Mouse (Mus musculus): Measurements from ENCODE around the gene Pik3r3. TPM values are rescaled to one million over a fixed set of nuclear protein-coding genes. Genes with fewer than 3 reads are reported as not detected.

Pik3r3 gene
- total RNA-seq (2021), result 10 to 100 TPM in 1 of 2 experiments, 1 to 10 TPM in 1; 9.7 to 17.1 TPM
- long read RNA-seq, experiment 1, full-length matches to known transcripts, result 6 of 11 reads
- long read RNA-seq, experiment 1, partial matches to known transcripts, result 0 of 11 reads
- long read RNA-seq, experiment 1, other reads (novel, unspliced or antisense), result 5 of 11 reads
- long read RNA-seq, experiment 2, full-length matches to known transcripts, result 2 of 7 reads
- long read RNA-seq, experiment 2, partial matches to known transcripts, result 2 of 7 reads
- long read RNA-seq, experiment 2, other reads (novel, unspliced or antisense), result 3 of 7 reads

DNA sequence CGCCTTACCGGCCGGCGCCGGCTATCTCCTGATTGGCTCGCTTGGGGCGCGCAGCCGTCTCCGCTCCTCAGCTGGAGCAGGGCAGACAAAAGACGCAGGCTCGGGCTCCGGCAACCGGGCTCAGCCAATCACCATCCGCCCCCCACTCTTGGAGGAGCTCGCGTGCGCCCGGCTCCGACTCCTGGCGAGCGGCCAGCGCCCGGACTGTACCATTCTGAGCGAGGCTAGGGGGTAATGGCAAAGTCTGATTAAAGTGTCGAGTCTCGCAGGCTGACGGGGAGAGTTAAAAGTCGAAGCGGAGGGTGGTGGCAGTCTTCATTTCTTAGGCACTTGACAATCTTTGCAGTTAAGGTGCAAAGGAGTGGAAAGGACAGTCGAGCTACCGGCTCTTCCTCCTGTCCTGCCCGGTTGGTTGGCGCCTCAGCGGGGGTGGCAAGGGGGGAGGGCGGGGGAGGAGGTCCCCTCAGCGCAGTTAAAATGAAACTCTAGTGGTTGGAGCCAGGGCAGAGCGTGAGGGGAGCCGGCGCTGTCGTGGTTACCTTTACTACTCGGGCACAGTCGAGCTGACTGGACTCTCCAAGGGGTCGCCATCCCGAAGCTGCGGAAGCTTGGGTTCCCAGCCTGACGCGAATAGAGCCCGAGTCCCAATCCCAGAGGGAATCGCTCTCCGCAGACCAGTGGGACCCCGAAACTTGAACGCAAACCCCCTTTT is at the start of gene Pik3r3:
Gene Pik3r3, plus strand, starts transcription at position 479 of the 712 bp plus-strand sequence.
- DNase-seq (ENCODE audit: low spot score in 2 of 2), result peak; percentile 98 to 99

DNA sequence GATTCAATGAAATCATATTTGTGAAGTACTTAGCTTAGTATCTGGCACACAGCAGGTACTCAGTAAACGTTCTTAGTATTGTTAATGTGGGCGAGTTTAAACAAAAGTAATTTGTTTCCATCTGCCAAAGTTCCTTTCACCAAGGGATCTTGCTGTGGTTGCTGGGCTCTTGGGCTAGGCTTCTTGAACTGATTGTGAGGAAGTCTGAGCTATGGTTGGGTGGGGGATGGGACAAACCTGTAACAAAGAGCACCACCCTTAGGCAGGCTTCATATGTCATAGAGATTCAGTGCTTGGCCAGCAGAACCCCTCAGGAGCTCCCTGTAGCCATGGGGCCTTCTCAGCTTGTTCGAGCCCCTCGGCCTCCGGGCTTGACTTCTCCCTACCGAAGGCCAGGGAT is 48.3 kb upstream of the Pik3r3 start, which contains the start of the genes 1700042G07Rik and Gm49337:
Gene 1700042G07Rik, plus strand, starts transcription at position 301 of the 400 bp plus-strand sequence.
Gene Gm49337, plus strand, starts transcription at position 313 of the 400 bp plus-strand sequence.
- DNase-seq (ENCODE audit: low spot score in 2 of 2), result no peak

DNA sequence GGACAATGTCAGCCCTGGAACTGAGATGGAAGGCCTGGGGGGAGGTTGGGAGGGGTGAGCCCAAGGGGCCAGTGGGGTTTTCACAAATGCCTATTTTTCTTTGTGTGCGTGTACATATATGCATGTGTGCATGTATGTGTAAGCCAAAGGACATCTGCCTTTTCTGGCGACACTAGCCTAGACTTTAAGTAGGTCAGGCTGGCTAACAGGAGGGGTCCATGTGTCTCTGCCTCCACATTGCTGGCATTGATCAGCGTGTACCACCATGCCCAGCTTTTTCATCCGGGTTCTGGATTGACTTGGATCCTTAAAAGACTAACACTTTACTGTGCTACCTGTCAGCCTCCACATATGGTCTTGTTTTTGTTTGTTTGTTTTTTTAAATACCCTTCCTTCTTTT is 47.7 kb upstream of the Pik3r3 start:
- DNase-seq (ENCODE audit: low spot score in 2 of 2), result no peak

DNA sequence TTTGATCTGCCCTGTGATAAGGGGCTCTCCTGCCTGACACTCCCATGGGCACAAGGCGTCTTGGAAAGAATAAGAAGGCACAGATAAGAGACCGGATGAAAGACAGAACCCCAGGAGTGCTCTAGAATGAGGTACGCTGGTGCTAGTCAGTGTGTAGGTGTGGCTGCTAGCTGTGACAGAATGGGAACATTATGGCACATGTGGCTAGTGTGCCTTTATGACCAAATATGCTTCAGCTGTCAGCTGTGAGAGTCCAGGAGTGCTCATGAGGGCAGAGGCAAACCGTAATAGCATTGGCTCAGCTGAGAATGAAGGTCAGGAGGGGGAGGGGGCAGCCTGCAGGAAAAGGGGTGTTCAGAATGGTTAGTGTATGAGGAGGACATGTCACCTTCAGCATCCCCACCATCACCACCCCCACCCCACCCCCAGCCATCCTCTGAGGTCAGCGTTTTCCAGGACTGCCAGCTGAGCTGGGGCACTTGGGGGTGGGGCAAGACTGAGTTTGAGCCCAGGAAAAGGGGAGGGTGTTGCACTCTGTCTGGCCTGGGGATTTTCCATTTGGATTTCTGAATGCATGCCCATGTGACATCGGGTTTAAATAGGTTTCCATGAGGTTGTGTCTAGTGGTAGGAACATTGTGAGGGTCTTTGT is 46.8 kb upstream of the Pik3r3 start:
- DNase-seq (ENCODE audit: low spot score in 2 of 2), result no peak

DNA sequence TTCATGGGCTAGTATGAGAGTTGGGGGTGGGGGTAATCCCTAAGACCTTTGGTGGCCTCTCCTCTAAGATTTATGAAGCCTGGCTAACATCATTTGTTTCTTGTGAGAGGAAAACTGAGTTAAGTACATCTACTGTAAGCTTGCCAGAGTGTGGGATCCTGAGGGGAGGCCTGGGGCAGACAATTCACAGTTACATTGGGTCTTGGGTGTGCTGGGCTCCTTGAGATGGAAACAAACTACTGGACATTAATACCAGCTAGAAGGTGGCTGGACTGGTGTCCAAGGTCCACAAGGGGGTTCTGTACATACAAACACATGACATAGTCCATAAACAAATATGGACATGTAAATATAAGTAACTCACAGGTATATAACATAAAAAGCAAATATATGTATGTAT is 46.3 kb upstream of the Pik3r3 start:
- DNase-seq (ENCODE audit: low spot score in 2 of 2), result no peak

DNA sequence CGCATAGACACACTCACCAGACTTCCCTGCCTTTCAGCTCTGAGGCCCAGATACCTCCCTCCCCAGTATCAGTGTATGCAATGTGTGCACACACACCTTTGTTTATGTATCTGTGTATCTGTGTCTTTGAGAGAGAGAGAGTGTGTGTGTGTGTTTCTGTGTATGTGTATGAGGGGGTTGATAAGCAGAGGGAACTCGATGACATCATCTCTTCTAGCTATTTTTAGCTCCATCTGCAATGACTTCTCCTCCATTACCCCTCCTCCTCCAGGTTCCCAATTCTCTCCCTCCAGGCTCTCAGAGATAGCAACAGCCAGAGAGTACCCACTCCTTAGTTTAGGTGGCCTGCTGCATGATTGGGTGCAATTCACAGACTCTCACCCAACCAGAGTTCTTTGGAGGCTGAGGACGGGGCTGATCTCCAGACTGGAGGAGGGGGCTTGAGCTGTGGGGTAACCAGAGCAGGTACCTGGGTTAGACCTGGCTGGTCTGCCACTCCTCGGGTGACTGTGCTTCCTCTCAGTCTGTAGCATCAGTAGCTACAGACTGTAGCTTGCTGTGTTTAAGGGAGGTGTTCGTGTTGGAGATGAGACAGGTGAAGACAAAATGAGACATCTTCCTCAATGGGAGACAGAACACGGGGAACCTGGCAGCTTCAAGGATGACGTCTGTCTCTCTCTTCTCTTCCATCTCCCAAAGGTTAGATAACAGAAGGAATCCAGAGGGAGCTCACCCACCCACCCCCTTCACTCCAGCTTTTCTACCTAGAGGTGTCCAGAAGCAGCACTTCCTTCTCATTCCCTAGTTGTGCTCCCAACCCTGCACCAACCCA is 45.5 kb upstream of the Pik3r3 start:
- DNase-seq (ENCODE audit: low spot score in 2 of 2), result no peak

DNA sequence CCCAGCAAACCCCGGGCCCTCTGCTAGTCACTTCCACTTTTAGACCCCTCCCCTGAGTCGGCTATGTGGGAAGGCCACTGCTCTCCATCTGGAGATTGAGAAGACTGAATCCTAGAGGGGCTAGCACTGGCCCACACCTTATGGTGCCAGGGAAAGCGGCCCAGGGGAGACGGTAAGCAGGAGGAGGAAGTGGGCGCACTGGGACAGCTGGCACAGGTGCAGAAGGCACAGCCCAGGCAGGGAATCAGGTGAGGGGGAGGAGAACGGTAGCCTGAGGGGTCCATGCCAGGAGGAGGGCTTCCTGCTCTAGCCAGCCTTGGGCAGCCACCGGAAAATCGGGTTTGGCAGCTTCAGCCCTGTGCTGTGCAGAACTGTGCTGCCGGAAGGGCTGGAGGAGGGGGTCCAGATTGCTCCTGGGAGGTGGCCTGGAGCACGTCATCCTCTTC is 44.9 kb upstream of the Pik3r3 start:
- DNase-seq (ENCODE audit: low spot score in 2 of 2), result peak in 1 of 2 experiments; percentile 52

DNA sequence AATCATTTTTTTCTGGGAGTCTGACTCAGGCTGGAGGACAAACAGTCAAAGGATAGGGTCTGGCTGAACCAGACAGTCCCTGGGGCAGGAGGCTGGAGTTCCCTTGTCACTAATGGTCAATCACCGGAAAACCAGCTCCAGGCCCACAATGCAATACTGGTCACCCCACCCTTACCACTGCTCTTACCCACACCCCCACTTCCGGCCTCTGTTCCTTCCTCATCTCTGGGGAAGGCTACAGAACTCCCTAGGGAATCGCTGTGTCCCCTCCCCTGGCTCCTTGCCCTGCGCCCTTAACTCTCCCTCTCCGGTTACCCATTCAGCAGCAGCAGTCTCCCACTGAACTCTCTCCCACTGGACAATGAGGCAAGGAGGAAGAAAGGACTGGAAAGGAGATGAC is 44.3 kb upstream of the Pik3r3 start:
- DNase-seq (ENCODE audit: low spot score in 2 of 2), result peak in 1 of 2 experiments; percentile 39

DNA sequence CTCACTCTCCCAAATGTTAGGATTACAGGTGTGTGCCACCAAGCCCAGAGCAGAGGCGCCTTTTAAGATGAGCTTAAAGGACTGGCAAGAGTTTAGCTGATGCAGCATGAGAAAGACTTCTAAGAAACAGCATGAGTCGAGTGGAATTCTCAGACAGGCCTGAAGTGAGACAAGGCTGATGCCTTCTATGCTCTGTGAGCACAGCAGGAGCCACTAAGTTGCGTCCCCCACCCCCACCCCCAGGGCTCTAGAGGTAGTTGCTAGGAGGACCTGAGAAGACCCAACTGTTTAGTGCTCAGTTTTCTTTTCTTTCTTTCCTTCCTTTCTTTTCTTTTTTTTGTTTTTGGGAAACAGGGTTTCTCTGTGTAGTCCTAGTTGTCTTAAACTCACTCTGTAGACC is 39.3 kb upstream of the Pik3r3 start:
- DNase-seq (ENCODE audit: low spot score in 2 of 2), result no peak

DNA sequence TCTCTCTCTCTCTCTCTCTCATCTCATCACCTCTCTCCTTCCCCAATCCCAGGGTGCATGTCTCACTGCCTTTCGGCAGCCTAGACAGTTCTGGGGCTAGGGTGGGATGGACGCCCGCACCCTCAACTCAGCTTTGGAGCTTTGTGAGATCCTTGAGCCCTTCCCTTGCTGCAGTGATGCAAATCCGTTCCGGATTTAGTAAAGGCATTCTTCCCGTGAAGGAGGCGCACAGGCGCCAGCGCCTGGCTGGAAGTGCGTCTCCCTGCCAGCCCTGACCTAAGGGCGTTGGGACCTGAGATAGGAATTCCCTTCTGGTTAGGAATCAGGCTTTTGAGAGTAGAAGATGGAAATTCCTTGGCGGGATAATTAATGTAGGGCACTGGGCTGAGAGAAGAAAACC is 38.7 kb upstream of the Pik3r3 start:
- no peak for DNase-seq (ENCODE audit: low spot score in 2 of 2)

DNA sequence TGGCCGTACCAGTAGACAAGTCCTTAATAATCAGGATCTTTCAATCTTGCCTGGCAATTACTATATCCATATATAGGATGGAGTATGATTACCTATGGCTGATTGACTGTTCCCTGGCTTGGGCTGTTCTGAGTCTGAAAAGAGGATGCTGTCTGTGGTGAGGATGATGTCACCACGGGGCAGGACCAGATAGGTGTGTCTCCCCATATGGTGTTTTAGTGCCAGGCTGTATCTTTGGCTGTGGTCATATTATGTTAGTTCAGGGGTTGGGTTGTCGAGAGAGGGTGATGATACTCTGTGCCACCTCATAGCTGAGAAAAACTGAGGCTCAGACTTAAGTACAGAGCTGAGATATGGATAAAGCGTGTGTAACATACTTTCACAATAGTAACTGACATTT is 36.3 kb upstream of the Pik3r3 start:
- DNase-seq (ENCODE audit: low spot score in 2 of 2), result no peak

DNA sequence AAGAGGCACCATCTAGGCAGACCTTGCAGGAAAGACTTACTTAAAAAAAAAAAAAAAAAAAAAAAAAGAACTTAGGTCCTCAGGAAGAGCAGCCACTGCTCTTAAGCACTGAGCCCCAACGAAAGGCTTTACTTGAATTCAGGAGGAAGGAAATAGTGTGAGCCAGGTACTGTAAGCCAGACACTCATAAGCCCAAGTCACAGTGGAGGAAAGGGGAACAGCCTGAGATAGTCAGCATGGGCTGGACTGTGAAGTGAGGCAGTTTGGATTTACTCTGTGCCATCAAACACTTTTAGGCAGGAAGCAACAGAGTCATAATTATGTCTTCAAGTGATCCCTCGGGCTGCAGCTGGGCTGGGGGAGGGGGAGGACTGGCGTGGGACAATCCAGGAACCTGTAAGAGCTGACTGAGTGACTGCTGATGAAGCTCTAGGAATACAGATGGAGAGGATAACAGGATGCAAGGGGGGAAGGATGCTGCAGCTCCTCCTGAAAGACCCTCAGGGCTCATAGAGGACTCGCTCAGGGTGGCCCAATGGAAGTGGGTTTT is 29.1 kb upstream of the Pik3r3 start:
- no peak for DNase-seq (ENCODE audit: low spot score in 2 of 2)

DNA sequence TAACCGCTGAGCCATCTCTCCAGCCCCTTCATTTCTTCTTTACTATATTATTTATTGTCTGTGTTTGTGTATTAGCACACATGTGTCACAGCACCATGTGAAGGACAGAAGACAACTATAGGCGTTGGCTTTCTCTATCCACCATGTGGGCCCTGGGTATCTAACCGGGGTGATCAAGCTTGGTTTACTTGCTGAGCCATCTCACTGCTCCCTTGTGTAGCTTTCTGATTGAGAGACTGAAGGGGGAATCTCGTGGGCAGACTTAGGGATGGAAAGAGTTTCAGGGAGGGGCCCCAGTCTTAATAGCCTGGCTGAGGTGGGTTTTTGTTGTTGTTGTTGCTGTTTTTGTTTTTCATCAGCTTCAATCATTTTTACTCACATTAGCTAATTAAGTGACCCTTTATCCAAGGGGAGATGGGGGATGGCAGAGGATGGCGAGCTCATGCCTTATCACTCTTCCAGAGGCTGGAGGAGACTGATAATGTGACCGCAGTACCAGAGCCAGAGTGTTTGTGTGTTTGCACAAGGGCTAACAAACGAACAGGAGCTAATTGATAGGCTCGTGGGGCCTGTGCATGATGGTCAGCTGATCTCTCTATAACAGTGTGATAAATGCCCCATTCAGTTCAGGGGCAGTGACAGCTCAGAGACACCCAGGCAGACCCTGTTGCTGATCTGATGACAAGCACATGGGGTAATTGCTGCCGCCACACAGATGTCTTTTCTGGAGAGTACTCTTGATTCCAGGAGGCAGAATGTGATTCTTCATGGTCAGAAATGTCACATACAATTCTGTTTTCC is 27.6 kb upstream of the Pik3r3 start:
- DNase-seq (ENCODE audit: low spot score in 2 of 2), result no peak

DNA sequence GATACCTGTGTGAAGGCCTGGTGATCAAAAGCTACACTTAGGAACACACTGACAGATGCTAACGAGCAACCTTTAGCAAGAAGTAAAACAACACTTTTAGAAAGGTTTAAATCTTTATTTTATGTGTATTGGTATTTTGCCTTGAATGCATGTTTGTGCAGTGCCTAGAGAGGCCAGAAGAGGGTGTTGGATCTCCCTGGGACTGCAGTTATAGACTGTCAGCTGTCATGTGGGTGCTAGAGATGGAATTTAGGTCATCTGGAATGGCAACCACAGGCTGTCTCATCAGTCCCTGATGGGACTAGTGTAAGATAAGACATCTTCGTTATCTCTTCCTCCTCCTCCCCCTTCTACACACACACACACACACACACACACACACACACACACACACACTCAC is 23.0 kb upstream of the Pik3r3 start:
- DNase-seq (ENCODE audit: low spot score in 2 of 2), result no peak

DNA sequence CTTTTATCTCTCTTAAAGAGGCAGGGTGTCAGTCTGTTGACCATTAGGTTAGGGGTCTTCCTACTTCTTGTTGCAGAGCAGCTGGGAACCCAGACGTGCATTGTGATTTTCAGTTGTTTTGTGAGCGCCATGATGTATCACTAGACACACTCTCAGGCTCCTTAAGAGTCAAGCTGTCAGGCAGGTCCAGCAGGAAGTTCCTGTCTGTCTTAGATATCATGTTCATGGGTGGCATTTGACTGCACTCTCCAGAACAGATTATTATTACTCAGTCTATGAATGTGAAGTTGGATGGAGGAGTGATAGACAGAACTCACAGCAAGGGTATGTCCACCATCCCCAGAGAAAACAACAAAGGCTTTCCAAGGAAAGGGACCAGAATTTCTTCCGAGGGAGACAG is 17.0 kb upstream of the Pik3r3 start:
- DNase-seq (ENCODE audit: low spot score in 2 of 2), result no peak

DNA sequence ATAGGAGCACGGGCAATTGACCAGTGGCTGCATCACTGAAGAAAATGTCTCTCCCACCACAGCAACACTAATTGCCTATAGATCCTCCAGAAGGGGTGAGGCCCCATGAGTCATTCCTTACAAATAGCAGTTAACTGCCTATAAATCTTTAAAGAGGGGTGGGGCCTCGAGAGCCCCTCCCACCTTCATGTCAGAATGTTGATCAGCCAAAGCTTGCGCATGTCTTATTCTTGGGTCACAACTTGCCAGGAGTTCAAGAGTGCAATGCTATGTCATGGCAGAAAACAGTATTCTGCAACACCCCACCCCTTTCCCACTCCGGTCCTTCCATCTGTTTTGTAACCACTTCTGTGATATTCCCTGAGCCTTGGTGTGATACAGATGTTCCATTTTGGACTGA is 14.9 kb upstream of the Pik3r3 start:
- no peak for DNase-seq (ENCODE audit: low spot score in 2 of 2)

DNA sequence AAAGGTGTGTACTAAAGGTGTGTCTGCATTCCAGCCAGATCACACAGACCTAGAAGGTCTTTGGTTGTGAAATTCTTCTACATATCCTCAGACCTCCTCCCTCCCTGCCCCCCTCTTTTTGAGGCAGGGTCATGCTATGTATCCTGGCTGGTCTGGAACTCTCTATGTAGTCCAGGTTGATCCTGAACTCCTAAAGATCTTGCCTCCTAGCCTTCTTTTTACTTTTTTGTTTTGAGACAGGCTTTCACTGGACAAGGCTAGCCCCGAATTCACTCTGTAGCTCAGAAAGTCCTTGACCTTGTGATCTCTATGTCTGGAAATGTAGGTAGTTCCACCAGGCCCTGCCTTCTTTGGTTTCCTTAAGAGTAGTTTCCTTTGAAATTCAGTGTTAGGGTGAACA is 12.5 kb upstream of the Pik3r3 start:
- no peak for DNase-seq (ENCODE audit: low spot score in 2 of 2)

DNA sequence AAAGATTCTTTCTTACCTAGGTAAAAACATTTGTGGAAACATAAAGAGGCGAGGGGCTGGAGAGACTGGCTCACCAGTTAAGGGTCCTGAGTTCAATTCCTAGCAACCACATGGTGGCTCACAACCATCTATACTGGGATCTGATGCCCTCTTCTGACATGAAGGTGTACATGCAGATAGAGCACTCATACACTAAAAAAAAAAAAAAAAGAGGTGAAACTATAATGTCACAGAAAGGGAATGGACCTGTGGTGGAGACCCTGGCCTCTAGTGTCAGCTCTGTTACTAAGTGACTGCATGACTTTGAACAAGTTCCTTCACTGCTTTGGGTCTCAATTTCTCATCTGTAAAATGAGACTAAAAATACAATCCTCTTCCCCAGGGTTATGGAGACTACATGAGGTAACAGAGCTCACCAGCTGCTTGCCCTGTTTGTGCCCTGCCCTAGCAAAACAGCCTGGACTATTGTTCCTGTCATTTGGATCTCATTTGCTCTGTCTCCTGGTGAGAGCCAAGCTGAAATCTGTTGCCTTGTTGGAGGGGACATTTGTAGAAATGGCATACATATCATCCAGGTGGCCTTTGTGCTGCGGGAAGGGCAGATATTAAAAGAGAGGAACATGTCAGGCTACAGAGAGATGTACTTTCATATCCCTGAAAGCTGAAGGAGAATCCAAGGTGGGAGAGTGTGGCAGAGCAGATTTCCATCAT is 5.4 kb upstream of the Pik3r3 start:
- no peak for DNase-seq (ENCODE audit: low spot score in 2 of 2)

DNA sequence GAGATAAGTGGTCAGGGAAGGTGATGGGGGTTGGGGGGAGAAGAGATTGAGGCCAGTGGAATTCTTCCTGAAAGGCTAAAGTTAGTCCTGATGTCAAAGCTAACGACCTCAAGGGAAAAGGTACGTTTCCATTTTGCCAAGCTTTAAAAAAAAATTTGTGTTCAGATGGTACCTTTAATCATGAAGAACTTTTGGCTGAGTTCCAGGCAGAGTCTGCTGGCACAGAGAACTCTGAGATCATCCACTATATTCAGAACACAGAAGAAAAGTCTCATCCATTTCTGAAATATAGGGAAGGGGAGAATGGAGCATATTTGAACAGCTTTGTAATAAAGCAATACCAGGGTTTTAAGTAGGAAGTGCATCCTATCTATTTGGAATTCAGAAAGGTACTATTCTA is 4.4 kb upstream of the Pik3r3 start:
- DNase-seq (ENCODE audit: low spot score in 2 of 2), result no peak
